Mouse (Mus musculus) testis, postnatal 14 days (tissue): ENCODE measurements around the gene Hmgb2.

Experiments
- DNase-seq: peaks from one replicate; pipeline ENCODE4 v3.0.0; 2021; ENCODE audit warnings: low spot score

Gene Hmgb2

GRCm38 (mm10) chr8:57560926-57561325 is 49.2 kb downstream of the Hmgb2 start:
- DNase-seq = no peak

GRCm38 (mm10) chr8:57562741-57563140 is 51.0 kb downstream of the Hmgb2 start:
- DNase-seq = no peak

GRCm38 (mm10) chr8:57563726-57564125 is 52.0 kb downstream of the Hmgb2 start:
- no peak for DNase-seq

- no peak for DNase-seq
Measured at GRCm38 (mm10) chr8:57565039-57565438, 53.3 kb downstream of the Hmgb2 start.
